Mouse (Mus musculus) kidney, postnatal 0 days (tissue): ENCODE measurements around the gene Cdh4. TPM values are rescaled to one million over a fixed set of nuclear protein-coding genes. Genes with fewer than 3 reads are reported as not detected.

Experiments used
- ATAC-seq: fragments of 200-750 bp; cut with Nextera tagmentation; replicated peaks from 2 replicates; pipeline ENCODE4 v1.8.0; 2017; ENCODE audit warnings: low read depth, moderate number of reproducible peaks, moderate TSS enrichment, moderate library complexity; ENCODE audit not compliant: low FRiP score
- DNase-seq: peaks from one replicate; pipeline ENCODE4 v3.0.0-alpha.2; 2016; ENCODE audit warnings: low spot score
- H3K27ac ChIP-seq: fragments of 300-500 bp; sonication (generic); 2 replicates; pipeline ENCODE4 v1.5.1; 2014; ENCODE audit warnings: mild to moderate bottlenecking
- H3K27me3 ChIP-seq: fragments of 300-500 bp; sonication (generic); 2 replicates; pipeline ENCODE4 v1.6.1; 2014; ENCODE audit warnings: low read length, mixed read lengths; ENCODE audit not compliant: insufficient read depth
- H3K36me3 ChIP-seq: fragments of 300-500 bp; sonication (generic); 2 replicates; pipeline ENCODE4 v1.6.1; 2014; ENCODE audit warnings: low read length, mixed read lengths; ENCODE audit not compliant: insufficient read depth
- H3K4me1 ChIP-seq: fragments of 300-500 bp; sonication (generic); replicated peaks from 2 replicates; pipeline ENCODE4 v1.6.1; 2014; ENCODE audit warnings: antibody characterized with exemption, low read length, mixed read lengths; ENCODE audit not compliant: insufficient read depth
- H3K4me2 ChIP-seq: fragments of 300-500 bp; sonication (generic); 2 replicates; pipeline ENCODE4 v1.6.1; 2014; ENCODE audit warnings: mild to moderate bottlenecking, low read length, moderate library complexity, mixed read lengths
- H3K4me3 ChIP-seq: fragments of 300-500 bp; sonication (generic); replicated peaks from 2 replicates; pipeline ENCODE4 v1.5.1; 2014; ENCODE audit warnings: low read depth, low read length
- H3K9ac ChIP-seq: fragments of 300-500 bp; sonication (generic); 2 replicates; pipeline ENCODE4 v1.6.1; 2014; ENCODE audit warnings: low read depth, low read length
- H3K9me3 ChIP-seq: fragments of 300-500 bp; sonication (generic); replicated peaks from 2 replicates; pipeline ENCODE4 v1.6.1; 2016; ENCODE audit warnings: low read length, inconsistent platforms, mixed read lengths
- CTCF ChIP-seq: IDR thresholded peaks from 2 replicates; pipeline ENCODE4 v1.5.1; 2016; ENCODE audit warnings: antibody characterized with exemption, low read depth, mild to moderate bottlenecking, moderate library complexity
- WGBS: fragments of 180-500 bp; shearing (Covaris S2); extraction: QIAGEN DNeasy Blood & Tissue Kit; methylation state at CpG from one replicate; pipeline ENCODE4 v1.1.7; 2014; 5-methylcytosine and 5-hydroxymethylcytosine counted together
- polyA plus RNA-seq: library from polyadenylated mRNA; unstranded; fragments of >200 nt; fragmentation: Nextera tagmentation; extraction: Ambion mirVana; gene quantifications from 2 replicates; pipeline ENCODE4 v1.2.1, GENCODE M21; 2015

The Cdh4 gene
- polyA plus RNA-seq, 1 experiment from 2014 or later, result 11.5 TPM

GRCm38 (mm10) chr2:179790684-179791083 is 348.5 kb downstream of the Cdh4 start:
- Histone ChIP-seq H3K27me3 (no peaks in the 10 kb centered on the region), H3K4me3 (no peak overlapping the region), H3K9ac (no peak overlapping the region), H3K4me1 (no peaks in the 10 kb centered on the region; the same call in 1 of the 2 replicates), H3K36me3 (no peaks in the 10 kb centered on the region), H3K27ac (no peak overlapping the region), H3K4me2 (no peak overlapping the region), H3K9me3 (no peaks in the 10 kb centered on the region)
- WGBS, result 70% methylated on average over 3 of the region's 3 CpGs
- DNase-seq, result no peak
- TF ChIP-seq CTCF, result no peak
- ATAC-seq, result no peak

DNA sequence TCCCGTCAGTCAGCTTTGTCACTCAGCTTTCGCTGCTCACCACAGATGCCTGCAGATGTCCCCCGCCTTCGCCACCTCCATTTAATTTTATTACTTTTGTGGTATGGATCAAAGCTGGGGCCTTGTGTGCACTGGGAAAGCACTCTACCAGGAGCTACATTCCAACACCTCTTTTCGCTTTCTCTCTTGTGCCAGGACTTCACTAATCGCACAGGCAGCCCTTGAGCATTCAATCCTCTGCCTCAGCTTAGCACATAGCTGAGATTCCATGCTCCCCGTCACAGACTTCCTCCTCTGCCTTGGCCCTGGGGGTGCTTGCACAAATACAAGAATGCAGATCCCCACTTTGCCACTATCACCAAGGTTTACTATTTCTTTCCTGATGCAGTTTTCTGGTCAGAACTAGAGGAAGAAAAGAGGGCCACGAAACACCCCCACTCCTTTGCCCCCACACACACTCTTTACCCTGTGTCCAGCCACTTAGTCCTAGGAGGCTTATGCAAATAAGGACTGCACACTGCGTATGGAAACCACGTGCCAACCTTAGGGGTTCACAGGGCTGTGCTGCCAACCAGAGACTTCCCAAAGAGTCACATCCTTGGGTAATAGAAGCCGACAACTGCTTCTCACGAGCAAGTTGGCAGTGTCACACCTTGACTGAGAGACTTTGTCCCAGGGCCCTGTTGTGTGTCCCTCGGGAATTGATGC is 350.3 kb downstream of the Cdh4 start:
- no peaks in the 10 kb centered on the region for H3K4me1 ChIP-seq
- no peaks in the 10 kb centered on the region for H3K9me3 ChIP-seq
- H3K27ac ChIP-seq, result no peak overlapping the region
- no peaks in the 10 kb centered on the region for H3K36me3 ChIP-seq
- no peak overlapping the region for H3K4me2 ChIP-seq
- no peaks in the 10 kb centered on the region for H3K27me3 ChIP-seq
- H3K9ac ChIP-seq, result no peak overlapping the region
- ATAC-seq (no peak), DNase-seq (no peak)
- no peak for TF ChIP-seq CTCF
- 50% methylated on average over 13 of the region's 13 CpGs for WGBS
- no peak overlapping the region for H3K4me3 ChIP-seq

- Histone ChIP-seq H3K9me3 (no peaks in the 10 kb centered on the region), H3K4me2 (no peak overlapping the region), H3K9ac (no peak overlapping the region), H3K36me3 (no peaks in the 10 kb centered on the region), H3K4me1 (no peaks in the 10 kb centered on the region), H3K27me3 (no peaks in the 10 kb centered on the region), H3K27ac (no peak overlapping the region), H3K4me3 (no peak overlapping the region)
- TF ChIP-seq CTCF, result no peak
- DNase-seq (no peak), ATAC-seq (no peak)
- WGBS, result 41% methylated on average over 1 of the region's 1 CpGs
Measured at GRCm38 (mm10) chr2:179794354-179794753, 352.1 kb downstream of the Cdh4 start.

GRCm38 (mm10) chr2:179795452-179795851 is 353.2 kb downstream of the Cdh4 start:
- Histone ChIP-seq H3K9me3 (no peaks in the 10 kb centered on the region), H3K27me3 (no peaks in the 10 kb centered on the region), H3K4me2 (no peak overlapping the region), H3K27ac (no peak overlapping the region), H3K9ac (no peak overlapping the region), H3K36me3 (no peaks in the 10 kb centered on the region), H3K4me1 (no peaks in the 10 kb centered on the region), H3K4me3 (no peak overlapping the region)
- TF ChIP-seq CTCF, result no peak
- WGBS, result 79% methylated on average over 12 of the region's 12 CpGs
- DNase-seq (no peak), ATAC-seq (no peak)

DNA sequence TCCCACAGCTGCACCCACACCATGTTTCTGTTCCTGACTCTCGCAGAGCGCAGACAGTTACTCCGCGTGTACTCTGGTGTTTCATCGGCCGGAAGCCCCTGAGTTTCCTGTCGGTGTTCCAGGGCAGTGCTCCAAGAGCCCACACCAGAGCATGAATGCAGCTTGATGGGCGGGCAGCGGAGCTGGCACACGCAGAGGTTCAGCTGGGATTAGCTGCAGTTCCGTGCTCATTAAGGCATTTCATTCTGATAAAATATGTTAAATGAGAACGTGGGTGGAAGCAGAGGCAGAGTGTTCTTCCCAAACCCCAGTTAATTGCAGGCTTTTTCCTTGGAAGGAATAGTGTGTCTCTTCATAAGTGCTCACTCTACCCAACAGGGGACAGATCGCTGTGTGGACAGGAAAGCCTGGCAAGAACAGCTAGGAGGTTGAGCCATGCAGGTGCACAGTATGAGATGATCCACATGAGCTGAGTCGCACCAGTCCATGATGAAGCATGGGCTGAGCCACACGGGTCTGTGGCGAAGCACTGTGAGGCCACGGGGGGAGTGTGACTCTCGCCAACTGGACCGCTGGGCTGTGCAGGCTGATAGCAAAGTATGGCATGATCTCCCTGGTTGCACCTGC is 357.8 kb downstream of the Cdh4 start:
- Histone ChIP-seq H3K27me3 (no peaks in the 10 kb centered on the region), H3K27ac (no peak overlapping the region), H3K9ac (no peak overlapping the region), H3K4me2 (no peak overlapping the region), H3K4me3 (no peak overlapping the region), H3K9me3 (no peaks in the 10 kb centered on the region), H3K4me1 (no peaks in the 10 kb centered on the region), H3K36me3 (no peaks in the 10 kb centered on the region)
- WGBS, result 74% methylated on average over 19 of the region's 19 CpGs
- TF ChIP-seq CTCF, result no peak
- no peak for ATAC-seq
- no peak for DNase-seq

GRCm38 (mm10) chr2:179801042-179801441 is 358.8 kb downstream of the Cdh4 start:
- no peaks in the 10 kb centered on the region for H3K36me3 ChIP-seq
- no peak overlapping the region for H3K4me2 ChIP-seq
- H3K4me1 ChIP-seq, result no peaks in the 10 kb centered on the region
- H3K4me3 ChIP-seq, result no peak overlapping the region
- TF ChIP-seq CTCF, result no peak
- 47% methylated on average over 7 of the region's 7 CpGs for WGBS
- H3K9me3 ChIP-seq, result no peaks in the 10 kb centered on the region
- H3K9ac ChIP-seq, result no peak overlapping the region
- H3K27me3 ChIP-seq, result no peaks in the 10 kb centered on the region
- ATAC-seq, result no peak
- no peak overlapping the region for H3K27ac ChIP-seq
- no peak for DNase-seq
